Mouse (Mus musculus) CD4-positive, CD25-positive, alpha-beta regulatory T cell, adult 2 months (primary cell): ENCODE results near the gene Kbtbd6.
A peak's percentile ranks its signal among the peaks of the same experiment; 100 is the strongest.

Source experiments
- DNase-seq: peaks from one replicate; pipeline ENCODE4 v3.0.0-alpha.2; 2012; ENCODE audit warnings: low read depth, low spot score

Kbtbd6 gene

DNA sequence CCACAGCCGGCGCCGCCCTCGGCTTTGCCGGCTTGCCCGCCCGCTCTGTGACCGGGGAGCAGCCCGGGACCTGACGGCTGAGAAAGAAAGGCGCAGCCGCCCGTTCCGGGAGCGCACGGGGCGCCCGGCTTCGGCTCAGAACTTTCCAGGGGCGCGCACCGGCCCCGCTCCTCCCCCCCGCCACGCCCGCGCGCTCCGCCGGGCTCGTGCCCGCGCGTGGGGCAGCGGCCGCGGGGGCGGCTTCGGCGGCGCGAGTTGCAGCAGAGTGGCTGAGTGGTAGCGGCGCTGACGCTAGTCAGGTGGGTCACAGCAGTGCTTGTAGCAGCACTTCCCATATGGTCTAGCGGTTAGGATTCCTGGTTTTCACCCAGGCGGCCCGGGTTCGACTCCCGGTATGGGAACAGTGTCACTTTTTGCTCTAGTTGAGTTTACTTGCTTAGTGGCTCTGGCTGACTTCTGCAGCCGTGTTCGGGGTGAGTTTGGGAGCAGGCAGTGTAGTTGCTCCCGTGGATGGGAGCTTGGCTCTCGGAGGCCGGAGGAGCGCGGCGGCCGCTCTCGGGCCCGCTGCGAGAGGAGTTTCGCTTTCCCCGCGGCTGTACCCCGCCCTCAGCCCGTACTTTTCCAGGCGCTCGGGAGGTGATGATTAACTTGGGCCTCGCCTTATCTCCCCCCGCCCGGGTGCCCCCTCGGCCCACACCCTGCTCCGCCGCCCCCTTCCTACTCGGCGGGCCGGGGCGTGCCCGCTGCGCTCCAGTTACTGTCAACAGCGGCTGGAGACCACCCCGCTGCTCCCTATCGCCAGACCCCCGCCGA is 29.9 kb downstream of the Kbtbd6 start, which contains the start of gene Wbp4:
Gene Wbp4 (minus strand): TSS at position 182 of the 813 bp plus-strand sequence.
- DNase-seq: peak; percentile 95

DNA sequence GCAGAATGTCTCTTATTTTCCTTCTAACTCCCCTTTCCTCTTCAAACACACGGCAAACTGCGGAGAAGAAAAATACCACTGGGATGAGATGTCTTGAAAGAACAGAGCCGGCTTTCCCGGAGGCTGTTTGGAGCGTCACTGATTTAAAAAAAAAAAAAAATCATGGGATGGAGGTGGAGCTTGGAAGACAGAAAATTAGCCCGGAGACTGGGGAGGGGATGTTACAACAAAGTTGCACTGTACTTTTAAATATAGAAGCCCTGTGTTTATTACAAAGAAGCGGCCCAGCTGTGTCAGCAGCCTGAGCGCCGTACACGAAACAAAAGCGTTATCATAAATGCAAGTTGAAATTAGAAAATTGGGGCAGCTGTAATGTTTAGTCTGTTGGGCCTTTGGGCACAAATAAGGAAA is 30.6 kb downstream of the Kbtbd6 start:
- DNase-seq: peak; percentile 39

DNA sequence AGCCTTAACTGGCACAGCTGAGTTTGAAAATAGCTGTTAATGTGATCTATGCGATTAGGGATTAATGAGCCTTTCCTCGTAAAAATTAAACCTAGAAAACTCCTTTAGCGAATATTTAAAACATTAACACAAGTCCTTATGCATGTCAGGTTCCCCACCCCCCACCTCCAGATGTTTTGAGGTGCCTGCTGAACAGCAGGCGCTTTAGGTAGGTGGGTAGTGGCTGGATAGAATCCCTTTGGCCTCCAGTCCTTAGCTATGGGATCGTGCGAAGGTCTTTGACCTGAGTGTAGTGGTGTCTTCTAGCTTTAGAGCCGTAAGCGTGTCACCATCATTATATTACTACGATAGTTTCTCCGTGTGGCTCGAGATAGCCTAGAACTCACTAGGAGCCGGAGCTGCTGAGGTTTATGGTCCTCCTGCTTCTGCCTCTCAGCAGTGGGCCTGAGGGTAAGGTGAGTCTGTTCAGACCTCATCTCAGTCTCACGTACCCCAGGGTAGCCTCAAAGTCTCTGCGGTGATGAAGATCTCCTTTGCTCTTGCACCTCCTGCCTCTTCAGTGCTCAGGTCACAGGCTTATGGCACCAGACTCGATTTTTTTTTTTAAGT is 31.2 kb downstream of the Kbtbd6 start:
- peak; percentile 41 for DNase-seq

DNA sequence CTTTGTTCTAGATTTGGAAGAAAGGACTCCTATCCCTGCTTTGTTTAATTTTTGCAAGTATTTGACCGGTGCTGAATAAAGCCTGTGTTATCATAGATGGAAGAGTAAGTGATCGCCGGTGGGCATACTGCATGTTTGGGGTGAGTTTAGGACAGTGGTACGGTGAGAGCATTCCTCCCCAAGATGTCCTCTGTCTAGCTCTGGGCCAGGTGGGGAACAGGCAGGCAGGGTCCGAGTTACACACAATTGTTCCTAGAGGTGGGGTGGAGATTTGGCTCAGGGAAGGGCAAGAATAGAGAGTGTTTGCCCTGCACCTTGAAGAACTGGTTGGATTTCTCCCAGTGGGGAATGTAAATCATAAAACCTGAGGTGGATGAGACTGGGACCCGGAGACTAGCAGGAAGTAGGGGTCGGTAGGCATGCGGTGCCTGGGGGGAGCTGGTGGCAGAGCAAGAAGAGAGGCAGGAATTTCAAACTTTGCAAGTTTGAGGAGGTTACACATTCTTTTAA is 32.0 kb downstream of the Kbtbd6 start:
- DNase-seq: no peak

DNA sequence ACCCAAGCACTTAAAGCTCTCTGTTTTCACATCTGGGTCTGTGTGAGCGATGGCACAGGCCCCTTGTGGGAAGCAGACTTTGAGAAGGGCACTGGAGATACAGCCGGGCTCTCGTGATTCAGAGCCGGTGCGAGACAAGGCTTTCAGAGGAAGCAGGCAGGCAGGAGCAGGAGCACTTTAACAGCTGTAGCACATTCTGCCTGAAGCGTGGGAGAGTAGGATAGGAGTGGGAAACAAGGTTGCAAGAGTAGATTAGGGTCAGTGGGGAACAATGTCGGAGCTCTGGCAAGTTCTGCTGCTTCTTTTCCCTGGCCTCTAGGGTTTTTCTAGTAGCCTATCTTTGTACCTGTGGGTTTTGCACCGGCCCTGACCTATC is 35.0 kb downstream of the Kbtbd6 start:
- DNase-seq: no peak

DNA sequence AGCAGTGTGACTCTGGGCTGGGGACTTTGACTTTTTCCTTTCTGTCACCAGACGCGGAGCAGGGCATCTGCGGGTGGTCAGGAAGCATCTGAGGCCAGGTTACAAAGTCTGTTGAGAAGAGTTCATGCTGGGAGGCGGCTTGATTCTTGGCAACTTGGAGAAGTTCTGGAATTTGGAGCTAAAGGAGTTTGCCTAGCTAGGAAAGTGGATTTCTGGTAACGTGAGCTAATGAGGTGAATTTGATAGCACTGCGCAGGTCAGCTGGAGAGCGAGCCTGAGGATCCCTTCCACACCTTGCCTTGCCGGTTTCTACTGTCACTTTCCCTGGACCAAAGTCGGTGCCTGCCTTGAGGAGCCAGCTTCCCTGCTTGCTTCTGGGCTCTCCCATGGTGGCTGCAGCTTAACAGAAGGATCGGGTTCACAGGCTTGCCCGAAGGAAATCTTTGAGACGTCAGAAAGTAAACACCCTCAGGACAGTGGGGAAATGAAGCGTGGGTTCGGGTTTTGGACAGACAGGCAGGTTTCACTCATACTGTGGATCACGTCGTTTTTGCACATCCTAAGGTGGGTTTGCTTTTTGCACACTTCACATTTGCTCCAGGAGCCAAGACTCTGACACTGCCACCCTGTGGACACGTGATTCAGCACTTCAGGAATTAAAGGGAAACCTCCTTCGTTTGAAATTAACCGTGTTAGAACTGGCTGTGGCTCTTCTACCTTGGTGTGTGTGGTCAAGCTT is 35.5 kb downstream of the Kbtbd6 start:
- DNase-seq: peak; percentile 52

DNA sequence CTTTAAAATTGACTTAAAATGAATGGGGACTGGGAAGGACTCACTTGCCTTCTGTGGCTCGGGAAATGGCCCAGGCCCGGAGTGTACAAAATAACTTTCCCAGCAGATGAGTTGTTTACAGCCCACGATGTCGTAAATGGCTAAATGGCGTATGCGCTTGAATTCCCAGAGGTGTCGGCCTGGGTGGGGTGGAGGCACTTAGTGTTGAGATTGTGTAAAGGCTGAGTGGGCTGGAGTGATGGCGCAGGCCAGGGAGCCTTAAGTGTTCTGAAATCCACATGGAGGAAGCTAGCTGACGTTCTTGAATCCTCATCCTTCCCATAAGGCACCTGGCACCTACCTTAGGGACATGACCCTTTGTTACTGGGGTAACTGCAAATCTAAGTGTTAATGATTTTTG is 36.9 kb downstream of the Kbtbd6 start:
- DNase-seq: no peak

DNA sequence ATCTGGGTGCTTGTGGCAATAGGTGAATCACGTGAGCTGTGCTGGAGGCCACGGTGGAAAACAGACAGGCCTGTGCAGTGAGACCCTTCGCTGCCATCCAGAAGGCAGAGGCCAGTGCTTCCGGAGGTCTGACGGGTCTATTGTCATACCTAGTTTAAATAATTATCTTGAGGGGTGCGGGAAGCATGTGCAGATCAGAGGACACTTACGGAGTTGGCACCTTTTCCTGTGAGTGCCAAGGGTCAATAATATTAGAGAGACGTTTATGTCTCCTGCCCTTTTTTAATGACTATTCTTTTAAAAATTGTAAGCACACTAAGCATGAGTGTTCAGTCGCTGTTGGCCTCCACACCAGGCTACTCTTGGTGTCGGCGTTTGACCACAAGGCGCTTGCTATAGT is 37.5 kb downstream of the Kbtbd6 start:
- no peak for DNase-seq

DNA sequence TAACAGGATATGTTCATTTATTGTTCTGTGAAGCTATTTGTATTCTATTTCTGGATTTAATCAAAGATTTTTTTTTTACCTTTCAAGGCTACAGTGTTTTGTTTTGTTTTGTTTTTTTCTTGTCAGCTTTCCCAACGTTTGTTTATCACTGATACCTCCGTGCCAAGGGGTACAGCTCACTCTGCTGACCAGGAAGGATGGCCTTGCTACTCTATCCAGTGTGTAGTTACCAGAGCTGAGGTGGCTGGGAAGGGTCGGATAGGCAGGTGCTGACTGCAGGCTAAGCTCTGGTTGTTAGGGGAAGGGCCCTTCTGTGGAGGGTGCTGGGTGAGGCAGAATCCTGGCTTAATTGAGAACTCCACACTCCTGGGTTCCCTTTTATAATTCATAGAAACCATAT is 38.6 kb downstream of the Kbtbd6 start:
- DNase-seq: no peak

DNA sequence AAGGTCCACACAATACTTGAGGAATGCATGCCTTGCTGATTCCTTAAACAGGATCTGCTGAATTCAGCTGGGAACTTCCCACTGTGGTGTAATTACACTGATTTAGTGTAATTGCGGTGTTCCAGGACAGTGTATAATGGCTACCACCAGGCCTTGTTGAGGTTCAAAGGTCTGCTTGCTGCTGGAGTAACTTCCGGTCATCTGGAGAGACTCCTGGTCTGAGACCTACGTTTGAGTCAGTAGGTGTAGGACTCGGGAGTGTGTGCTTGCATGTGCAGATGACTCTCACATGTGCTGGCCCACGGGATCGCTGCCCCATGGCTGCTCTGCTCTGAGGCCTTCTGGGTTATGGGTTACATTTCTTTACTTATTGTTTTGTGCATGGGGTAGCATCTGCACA is 42.7 kb downstream of the Kbtbd6 start:
- DNase-seq: no peak

DNA sequence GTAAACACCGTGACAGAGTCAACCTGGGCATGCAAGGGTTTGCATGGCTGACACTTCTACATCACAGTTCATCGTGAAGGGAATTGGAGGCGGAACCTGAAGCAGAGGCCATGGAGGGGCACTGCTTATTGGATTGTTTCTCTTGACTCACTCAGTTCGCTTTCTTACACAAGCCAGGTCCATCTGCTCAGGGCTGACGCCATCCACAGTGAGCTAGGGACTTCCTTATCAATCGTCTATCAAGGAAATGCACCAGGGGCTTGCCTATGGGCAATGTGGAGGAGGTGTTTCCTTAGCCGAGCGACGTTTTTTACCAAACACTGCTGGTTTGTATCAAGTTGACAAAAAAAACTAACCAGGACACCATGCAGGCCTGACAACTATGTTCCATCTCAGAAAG is 47.7 kb downstream of the Kbtbd6 start:
- DNase-seq: peak; percentile 66

DNA sequence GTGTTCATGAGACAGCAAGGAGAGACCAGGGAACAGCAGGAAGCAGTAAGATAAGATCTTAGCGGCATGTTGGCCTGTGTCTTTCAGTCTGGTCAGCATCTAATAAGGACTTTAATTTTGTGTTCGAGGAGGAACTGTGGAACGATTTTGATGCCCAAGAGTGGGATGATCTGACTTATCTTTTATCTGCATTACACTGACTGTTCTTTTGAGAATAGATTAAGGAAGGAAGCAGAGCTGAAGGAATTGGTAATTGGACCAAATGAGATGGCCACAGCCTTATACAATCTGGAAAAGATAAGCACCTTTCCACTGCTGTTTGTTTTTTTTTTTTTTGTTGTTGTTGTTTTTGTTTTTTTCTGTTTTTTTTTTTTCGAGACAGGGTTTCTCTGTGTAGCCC is 49.1 kb downstream of the Kbtbd6 start:
- DNase-seq: no peak

DNA sequence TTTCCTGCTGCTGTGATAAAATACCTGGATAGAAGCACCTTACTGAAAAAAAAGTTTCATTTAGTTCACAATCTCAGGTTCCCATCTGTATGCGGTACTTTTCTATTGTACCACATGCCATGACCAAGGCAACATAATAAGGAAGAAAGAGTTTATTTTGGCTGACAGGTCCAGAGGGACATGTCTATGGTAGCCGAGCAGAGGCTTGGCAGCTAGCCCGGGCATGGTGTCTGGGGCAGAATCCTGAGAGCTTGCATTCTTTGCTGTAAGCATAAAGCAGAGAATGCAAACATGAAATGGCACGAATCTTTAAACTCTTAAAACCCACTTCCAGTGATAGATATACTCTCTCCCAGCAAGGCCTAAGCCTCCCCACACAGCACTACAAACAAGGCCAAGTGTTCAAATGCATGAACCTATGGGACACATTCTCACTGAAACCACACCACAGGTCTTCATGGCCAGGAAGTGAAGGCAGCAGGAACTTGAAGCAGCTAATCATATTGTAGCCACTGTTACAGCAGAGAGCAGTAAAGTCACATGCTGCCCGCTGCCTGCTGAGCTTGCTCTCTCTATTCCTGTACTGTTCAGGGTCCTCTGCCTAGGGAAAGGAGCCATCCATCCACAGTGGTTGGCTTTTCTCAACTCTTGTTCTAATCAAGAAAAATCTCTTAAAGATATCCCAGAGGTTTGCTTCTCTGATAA is 51.9 kb downstream of the Kbtbd6 start:
- DNase-seq: peak; percentile 41
